Mouse (Mus musculus) CH12.LX (cell line): Measurements from ENCODE around the gene Kif28. TPM values are rescaled to one million over a fixed set of nuclear protein-coding genes. Genes with fewer than 3 reads are reported as not detected.

Experiments
- DNase-seq: peaks from one replicate; pipeline ENCODE4 v3.0.0-alpha.2; 2013; ENCODE audit errors: extremely low read depth
- H3K27ac ChIP-seq: 2 replicates; pipeline ENCODE4 v1.5.1; 2012; ENCODE audit warnings: low read depth, mild to moderate bottlenecking, control low read depth, moderate library complexity; ENCODE audit not compliant: insufficient read depth
- H3K27me3 ChIP-seq: replicated peaks from 2 replicates; pipeline ENCODE3; 2012; ENCODE audit warnings: inconsistent platforms
- H3K36me3 ChIP-seq, 2 experiments: replicated peaks in 1 of 2; 2 replicates each; pipeline versions ENCODE3 to v1.6.1; 2012; ENCODE audit warnings: inconsistent platforms in 1 of 2, low read length in 1 of 2, mild to moderate bottlenecking in 1 of 2, mixed read lengths in 1 of 2, moderate library complexity in 1 of 2; ENCODE audit not compliant: control insufficient read depth in 1 of 2, insufficient read depth in 1 of 2
- H3K4me1 ChIP-seq, 2 experiments: 2 replicates each; pipeline ENCODE4 v1.6.1; 2012; ENCODE audit warnings: inconsistent platforms in 1 of 2, moderate library complexity in 1 of 2; ENCODE audit not compliant: insufficient read depth in 2 of 2, control insufficient read depth in 1 of 2
- H3K4me2 ChIP-seq: 2 replicates; pipeline ENCODE4 v1.6.1; 2012; ENCODE audit warnings: low read depth, mild to moderate bottlenecking, control low read depth; ENCODE audit not compliant: poor library complexity, insufficient read depth, severe bottlenecking
- H3K4me3 ChIP-seq, 3 experiments: fragments of 150-350 bp in 1 of 3; sonication (generic) in 1 of 3; replicated peaks in 1 of 3; 2 replicates each; pipeline versions ENCODE3 to v1.5.1; 2011 to 2012; ENCODE audit warnings: low read depth in 2 of 3, low read length in 2 of 3, mild to moderate bottlenecking in 2 of 3, moderate library complexity in 2 of 3, control low read depth in 1 of 3, improper control_type of control experiment in 1 of 3, inconsistent platforms in 1 of 3, mixed read lengths in 1 of 3; ENCODE audit not compliant: poor library complexity in 1 of 3
- H3K79me2 ChIP-seq: replicated peaks from 2 replicates; pipeline ENCODE4 v1.6.1; 2012; ENCODE audit warnings: mild to moderate bottlenecking, moderate library complexity; ENCODE audit not compliant: control insufficient read depth, poor library complexity, insufficient read depth, severe bottlenecking; ENCODE audit errors: extremely low read depth
- H3K9ac ChIP-seq: 2 replicates; pipeline ENCODE4 v1.6.1; 2012; ENCODE audit warnings: low read depth, mild to moderate bottlenecking, control low read depth, moderate library complexity; ENCODE audit not compliant: insufficient read depth
- H3K9me3 ChIP-seq: replicated peaks from 2 replicates; pipeline ENCODE3; 2012; ENCODE audit warnings: low read length, inconsistent platforms, mixed read lengths
- CHD1 ChIP-seq: IDR thresholded peaks from 2 replicates; pipeline ENCODE4 v1.6.1; 2012; ENCODE audit warnings: low read depth, low read length, improper control_type of control experiment, inconsistent platforms
- CHD2 ChIP-seq: IDR thresholded peaks from 2 replicates; pipeline ENCODE4 v1.6.1; 2011; ENCODE audit warnings: low read length, improper control_type of control experiment
- ELF1 ChIP-seq: IDR thresholded peaks from 2 replicates; pipeline ENCODE4 v1.6.1; 2014; ENCODE audit warnings: low read depth, mild to moderate bottlenecking, inconsistent platforms, low read length, improper control_type of control experiment
- EP300 ChIP-seq: IDR thresholded peaks from 2 replicates; pipeline ENCODE4 v1.6.1; 2011; ENCODE audit warnings: low read length, improper control_type of control experiment
- ETS1 ChIP-seq: conservative IDR thresholded peaks from 2 replicates; pipeline ENCODE4 v1.6.1; 2012; ENCODE audit warnings: low read depth, mild to moderate bottlenecking, inconsistent platforms, low read length, improper control_type of control experiment, moderate library complexity
- GABPA ChIP-seq: IDR thresholded peaks from 2 replicates; pipeline ENCODE4 v1.6.1; 2012; ENCODE audit warnings: low read depth, low read length, improper control_type of control experiment, inconsistent platforms; ENCODE audit not compliant: insufficient replicate concordance
- IRF4 ChIP-seq: IDR thresholded peaks from 2 replicates; pipeline ENCODE4 v1.6.1; 2014; ENCODE audit warnings: low read depth, mild to moderate bottlenecking, inconsistent platforms, low read length, improper control_type of control experiment
- JUND ChIP-seq: conservative IDR thresholded peaks from 2 replicates; pipeline ENCODE4 v1.6.1; 2011; ENCODE audit warnings: low read depth, low read length, improper control_type of control experiment
- KAT2A ChIP-seq: IDR thresholded peaks from 2 replicates; pipeline ENCODE4 v1.6.1; 2012; ENCODE audit warnings: low read length, improper control_type of control experiment, inconsistent platforms; ENCODE audit not compliant: insufficient replicate concordance
- MAFK ChIP-seq: IDR thresholded peaks from 2 replicates; pipeline ENCODE4 v1.6.1; 2011; ENCODE audit warnings: low read length, improper control_type of control experiment; ENCODE audit not compliant: insufficient replicate concordance
- MAZ ChIP-seq: IDR thresholded peaks from 2 replicates; pipeline ENCODE4 v1.6.1; 2012; ENCODE audit warnings: low read depth, mild to moderate bottlenecking, inconsistent platforms, low read length, improper control_type of control experiment, moderate library complexity
- MXI1 ChIP-seq: IDR thresholded peaks from 2 replicates; pipeline ENCODE4 v1.6.1; 2011; ENCODE audit warnings: mild to moderate bottlenecking, low read depth, low read length, improper control_type of control experiment
- MYC ChIP-seq: IDR thresholded peaks from 2 replicates; pipeline ENCODE4 v1.6.1; 2011; ENCODE audit warnings: low read depth, mild to moderate bottlenecking, improper control_type of control experiment, low read length
- NRF1 ChIP-seq: IDR thresholded peaks from 2 replicates; pipeline ENCODE4 v1.6.1; 2014; ENCODE audit warnings: low read depth, mild to moderate bottlenecking, inconsistent platforms, low read length, improper control_type of control experiment, moderate library complexity
- POLR2AphosphoS2 ChIP-seq: IDR thresholded peaks from 2 replicates; pipeline ENCODE4 v1.6.1; 2011; ENCODE audit warnings: low read depth, low read length, improper control_type of control experiment
- RAD21 ChIP-seq: IDR thresholded peaks from 2 replicates; pipeline ENCODE4 v1.6.1; 2011; ENCODE audit warnings: low read depth, mild to moderate bottlenecking, low read length, improper control_type of control experiment, moderate library complexity
- SIN3A ChIP-seq: IDR thresholded peaks from 2 replicates; pipeline ENCODE4 v1.6.1; 2012; ENCODE audit warnings: low read length, improper control_type of control experiment, inconsistent platforms
- TCF12 ChIP-seq: IDR thresholded peaks from 2 replicates; pipeline ENCODE4 v1.6.1; 2014; ENCODE audit warnings: low read depth, mild to moderate bottlenecking, inconsistent platforms, low read length, improper control_type of control experiment
- UBTF ChIP-seq: IDR thresholded peaks from 2 replicates; pipeline ENCODE4 v1.6.1; 2012; ENCODE audit warnings: low read depth, mild to moderate bottlenecking, inconsistent platforms, low read length, improper control_type of control experiment, moderate library complexity
- USF1 ChIP-seq: IDR thresholded peaks from 2 replicates; pipeline ENCODE4 v1.6.1; 2014; ENCODE audit warnings: low read depth, mild to moderate bottlenecking, inconsistent platforms, low read length, improper control_type of control experiment
- ZC3H11A ChIP-seq: IDR thresholded peaks from 2 replicates; pipeline ENCODE4 v1.6.1; 2012; ENCODE audit warnings: low read depth, mild to moderate bottlenecking, inconsistent platforms, low read length, improper control_type of control experiment
- ZKSCAN1 ChIP-seq: IDR thresholded peaks from 2 replicates; pipeline ENCODE4 v1.6.1; 2012; ENCODE audit warnings: low read depth, inconsistent platforms, low read length, improper control_type of control experiment, borderline replicate concordance
- ZNF384 ChIP-seq: IDR thresholded peaks from 2 replicates; pipeline ENCODE4 v1.6.1; 2012; ENCODE audit warnings: low read depth, low read length, improper control_type of control experiment, inconsistent platforms
- dilution Hi-C: fragments of 300-500 bp; cut with MboI; formaldehyde crosslinking; loops from 2 replicates; pipeline ENCODE4 v1.14.3; 2020; ENCODE audit warnings: low sequenced_read_pairs; ENCODE audit not compliant: extremely low pct_unique_long_range_greater_than_20kb, extremely low pct_ligation_motif_present
- in situ Hi-C: fragments of 300-500 bp; cut with MboI; formaldehyde crosslinking; loops from 3 replicates; pipeline ENCODE4 v1.14.3; 2019; ENCODE audit warnings: low sequenced_read_pairs, low pct_ligation_motif_present, low pct_unique_long_range_greater_than_20kb, mixed read lengths
- polyA plus RNA-seq: library from polyadenylated mRNA; unstranded; fragments of >175 nt; gene quantifications from 2 replicates; pipeline ENCODE4 v1.2.1, GENCODE M21; 2012; ENCODE audit warnings: low read depth; ENCODE audit not compliant: insufficient read length
- total RNA-seq, 2 experiments: library from RNA; depleted of rRNA; stranded (reverse); fragments of 300-350 nt in 1 of 2; fragments of >200 nt in 1 of 2; gene quantifications; 2 replicates each; pipeline ENCODE4 v1.2.3; 2012 to 2014

Kif28 gene
- total and polyA plus RNA-seq, 3 experiments: 0.07 TPM; not detected in 2

GRCm38 (mm10) chr1:179651224-179651623 is 93.8 kb downstream of the Kif28 start:
- dilution Hi-C loops: no loop called here
- H3K27ac ChIP-seq: no peak overlapping the region

DNA sequence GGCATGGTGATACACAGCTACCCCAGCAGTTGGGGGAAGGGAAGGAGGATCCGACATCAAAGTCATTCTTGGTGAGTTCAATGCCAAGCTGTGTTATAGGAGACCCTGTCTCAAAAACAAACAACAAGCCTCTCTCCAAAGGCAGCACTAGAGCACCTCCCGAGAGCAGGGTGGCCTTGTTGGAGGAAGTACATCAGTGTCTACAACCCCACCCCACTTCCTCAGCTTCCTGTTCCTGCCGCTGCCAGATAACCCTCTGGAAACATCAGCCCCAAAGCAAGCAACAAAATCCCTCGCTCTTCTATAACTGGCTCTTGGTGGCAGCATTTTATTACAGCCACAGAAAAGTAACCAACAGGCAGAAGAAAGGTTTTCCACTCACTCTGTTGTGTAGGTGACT is 94.8 kb downstream of the Kif28 start:
- Histone ChIP-seq H3K9me3 (no peaks in the 10 kb centered on the region), H3K79me2 (no peaks in the 10 kb centered on the region), H3K4me3 (no peak overlapping the region), H3K27me3 (no peaks in the 10 kb centered on the region), H3K36me3 (no peaks in the 10 kb centered on the region), H3K9ac (no peak overlapping the region), H3K27ac (no peak overlapping the region), H3K4me1 (peaks cover 0 to 3% of the 10 kb centered on the region in 2 experiments; a peak in 2 of 4 replicates), H3K4me2 (no peak overlapping the region)
- no peak for TF ChIP-seq CHD2
- TF ChIP-seq ZC3H11A: no peak
- no peak for TF ChIP-seq UBTF
- TF ChIP-seq RAD21: no peak
- no peak for TF ChIP-seq ZNF384
- no peak for TF ChIP-seq ELF1
- TF ChIP-seq NRF1: no peak
- no peak for TF ChIP-seq TCF12
- TF ChIP-seq MAFK: no peak
- DNase-seq: no peak
- dilution Hi-C loops (no loop called here), in situ Hi-C loops (no loop called here)

More at GRCm38 (mm10) chr1:179651224-179651623, 93.8 kb downstream of the Kif28 start:
- TF ChIP-seq EP300 (no peak), USF1 (no peak), MXI1 (no peak), RAD21 (no peak), IRF4 (no peak), ETS1 (no peak)
- Histone ChIP-seq H3K4me2 (no peak overlapping the region), H3K9me3 (no peaks in the 10 kb centered on the region), H3K9ac (no peak overlapping the region), H3K36me3 (no peaks in the 10 kb centered on the region), H3K4me3 (no peak overlapping the region), H3K27me3 (no peaks in the 10 kb centered on the region), H3K4me1 (no peaks in the 10 kb centered on the region), H3K79me2 (no peaks in the 10 kb centered on the region)
- in situ Hi-C loops: no loop called here
- no peak for DNase-seq

DNA sequence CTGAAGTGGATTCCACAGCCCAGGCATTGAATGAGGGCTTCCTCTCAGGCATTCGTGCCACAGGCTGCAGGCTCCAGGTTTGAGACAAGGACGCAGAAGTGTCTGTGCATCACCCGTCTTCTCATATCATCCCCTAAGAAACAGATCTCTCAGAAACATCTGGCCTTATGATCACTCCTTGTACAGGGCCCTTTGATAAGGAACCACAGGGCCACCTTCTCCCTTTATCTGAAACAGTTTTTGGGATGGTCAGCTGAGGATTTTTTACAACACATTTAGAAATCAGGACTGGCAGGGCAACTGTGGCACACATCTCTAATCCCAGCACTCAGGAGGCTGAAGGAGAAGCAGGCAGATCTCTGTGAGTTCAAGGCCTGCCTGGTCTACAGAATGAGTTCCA is 95.7 kb downstream of the Kif28 start:
- Histone ChIP-seq H3K27ac (no peak overlapping the region), H3K4me3 (no peak overlapping the region), H3K27me3 (no peaks in the 10 kb centered on the region), H3K9me3 (no peaks in the 10 kb centered on the region), H3K79me2 (no peaks in the 10 kb centered on the region), H3K9ac (no peak overlapping the region), H3K4me1 (peaks cover 0 to 3% of the 10 kb centered on the region in 2 experiments; a peak in 2 of 4 replicates), H3K36me3 (no peaks in the 10 kb centered on the region), H3K4me2 (no peak overlapping the region)
- TF ChIP-seq JUND: no peak
- no peak for TF ChIP-seq KAT2A
- no peak for TF ChIP-seq RAD21
- no peak for TF ChIP-seq IRF4
- TF ChIP-seq SIN3A: no peak
- TF ChIP-seq CHD1: no peak
- no peak for TF ChIP-seq MAZ
- TF ChIP-seq POLR2AphosphoS2: no peak
- TF ChIP-seq GABPA: no peak
- no peak for TF ChIP-seq MYC
- TF ChIP-seq ZKSCAN1: no peak
- TF ChIP-seq EP300: no peak
- DNase-seq: no peak
- dilution Hi-C loops (no loop called here), in situ Hi-C loops (loop anchor here (10.0 to 25.0 kb wide), 2 partner anchors 85 to 188 kb away; no protein-coding TSS in a partner anchor)
